Mouse (Mus musculus): ENCODE results near the gene Cstf2t. TPM values are rescaled to one million over a fixed set of nuclear protein-coding genes. Genes with fewer than 3 reads are reported as not detected.
A peak's percentile ranks its signal among the peaks of the same experiment; 100 is the strongest.

Cstf2t gene
- polyA plus RNA-seq, 1 experiment = 17.6 TPM

- Histone ChIP-seq H3K4me1 (replicated peaks; ENCODE audit: control insufficient read depth, insufficient read depth, low read length) (no peaks in the 10 kb centered on the region), H3K36me3 (ENCODE audit: control insufficient read depth, insufficient read depth, low read length) (no peaks in the 10 kb centered on the region), H3K27me3 (ENCODE audit: control insufficient read depth, insufficient read depth, low read length) (no peaks in the 10 kb centered on the region), H3K4me3 (ENCODE audit: control insufficient read depth, insufficient read depth, low read length) (no peak overlapping the region), H3K27ac (ENCODE audit: control insufficient read depth, insufficient read depth, low read length) (no peak overlapping the region)
- TF ChIP-seq CTCF (IDR thresholded peaks at IDR 0.05; ENCODE audit: borderline replicate concordance, control insufficient read depth, extremely low read depth, insufficient read depth, low read length, poor library complexity) (no peak), POLR2A (IDR thresholded peaks at IDR 0.05; ENCODE audit: control insufficient read depth, extremely low read depth, insufficient read depth, low read length, poor library complexity) (no peak)
- 91% methylated on average over 24 of the region's 24 CpGs for WGBS
- no peak for DNase-seq
Observed at GRCm38 (mm10) chr19:31073959-31074716, 8.5 kb upstream of the Cstf2t start.

DNA sequence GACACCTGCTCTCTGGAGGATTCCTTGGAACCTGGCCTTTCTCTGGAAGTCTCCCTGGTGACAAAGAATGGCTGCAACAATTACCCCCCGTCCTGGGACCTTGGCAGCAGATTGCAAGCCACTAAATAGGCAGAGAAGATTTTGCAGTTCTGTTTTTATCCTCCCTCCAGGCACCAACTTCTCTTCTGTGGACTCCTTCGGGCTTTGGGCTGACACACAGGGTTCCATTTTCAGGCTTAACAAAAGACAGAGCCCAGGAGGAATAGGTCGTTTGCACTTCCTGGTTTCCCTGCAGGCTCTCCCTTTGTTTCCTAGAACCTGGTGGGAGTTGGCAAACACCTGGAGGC lies 7.9 kb upstream of the Cstf2t start:
- TF ChIP-seq POLR2A (IDR thresholded peaks at IDR 0.05; ENCODE audit: control insufficient read depth, extremely low read depth, insufficient read depth, low read length, poor library complexity) = no peak
- no peak for TF ChIP-seq CTCF (IDR thresholded peaks at IDR 0.05; ENCODE audit: borderline replicate concordance, control insufficient read depth, extremely low read depth, insufficient read depth, low read length, poor library complexity)
- Histone ChIP-seq H3K4me1 (replicated peaks; ENCODE audit: control insufficient read depth, insufficient read depth, low read length) (no peaks in the 10 kb centered on the region), H3K4me3 (ENCODE audit: control insufficient read depth, insufficient read depth, low read length) (no peak overlapping the region), H3K27me3 (ENCODE audit: control insufficient read depth, insufficient read depth, low read length) (no peaks in the 10 kb centered on the region), H3K27ac (ENCODE audit: control insufficient read depth, insufficient read depth, low read length) (no peak overlapping the region), H3K36me3 (ENCODE audit: control insufficient read depth, insufficient read depth, low read length) (no peaks in the 10 kb centered on the region)
- no peak for DNase-seq
- 74% methylated on average over 3 of the region's 3 CpGs for WGBS

DNA sequence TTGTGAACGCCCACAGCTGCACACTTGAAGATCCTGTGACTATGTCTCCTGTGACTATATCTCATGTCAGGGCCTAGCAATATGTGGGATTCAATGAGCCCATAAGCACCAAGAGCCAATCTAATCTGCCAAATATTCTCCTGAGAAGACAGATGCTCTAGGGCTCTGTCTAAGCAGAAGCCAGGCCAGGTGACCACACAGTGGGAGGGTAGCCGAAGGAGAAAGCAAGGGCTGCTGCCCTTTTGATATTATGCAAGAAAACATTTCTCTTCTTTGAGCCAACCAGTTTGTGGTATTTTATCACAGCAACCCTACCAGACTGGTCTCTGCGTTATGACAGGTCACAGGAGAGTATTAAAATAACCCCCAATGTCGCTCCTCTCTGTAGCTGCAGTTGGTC lies 6.5 kb upstream of the Cstf2t start:
- no peak for TF ChIP-seq CTCF (IDR thresholded peaks at IDR 0.05; ENCODE audit: borderline replicate concordance, control insufficient read depth, extremely low read depth, insufficient read depth, low read length, poor library complexity)
- no peak for TF ChIP-seq POLR2A (IDR thresholded peaks at IDR 0.05; ENCODE audit: control insufficient read depth, extremely low read depth, insufficient read depth, low read length, poor library complexity)
- Histone ChIP-seq H3K4me3 (ENCODE audit: control insufficient read depth, insufficient read depth, low read length) (no peak overlapping the region), H3K27me3 (ENCODE audit: control insufficient read depth, insufficient read depth, low read length) (no peaks in the 10 kb centered on the region), H3K4me1 (replicated peaks; ENCODE audit: control insufficient read depth, insufficient read depth, low read length) (no peaks in the 10 kb centered on the region), H3K27ac (ENCODE audit: control insufficient read depth, insufficient read depth, low read length) (no peak overlapping the region), H3K36me3 (ENCODE audit: control insufficient read depth, insufficient read depth, low read length) (no peaks in the 10 kb centered on the region)
- DNase-seq = no peak
- 95% methylated on average over 4 of the region's 4 CpGs for WGBS

DNA sequence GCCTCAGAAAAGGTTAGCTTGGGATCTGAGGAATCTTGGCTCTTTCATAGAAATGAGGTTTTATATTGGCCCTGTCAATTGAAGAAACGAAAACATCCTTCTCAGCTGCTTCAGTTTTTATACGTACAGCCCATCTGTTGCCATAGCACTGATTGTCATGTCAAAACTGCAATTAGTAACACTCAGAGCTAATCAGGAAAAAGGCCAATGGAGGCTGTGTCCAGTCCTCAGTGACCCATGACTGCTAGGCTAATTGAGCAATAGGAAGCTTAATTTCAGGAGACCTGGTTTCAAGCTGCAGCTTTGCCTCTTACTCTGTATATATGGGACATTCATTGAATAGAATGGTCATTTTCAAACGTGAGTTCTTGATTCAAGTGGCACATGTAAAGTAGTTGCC lies 4.4 kb upstream of the Cstf2t start:
- no peaks in the 10 kb centered on the region for H3K36me3 ChIP-seq (ENCODE audit: control insufficient read depth, insufficient read depth, low read length)
- WGBS = 85% methylated on average over 3 of the region's 3 CpGs
- no peak for DNase-seq

GRCm38 (mm10) chr19:31082226-31082625 lies 411 bp upstream of the Cstf2t start:
- WGBS = 19% methylated on average over 7 of the region's 7 CpGs
- DNase-seq = no peak
- no peak for TF ChIP-seq CTCF (IDR thresholded peaks at IDR 0.05; ENCODE audit: borderline replicate concordance, control insufficient read depth, extremely low read depth, insufficient read depth, low read length, poor library complexity)
- TF ChIP-seq POLR2A (IDR thresholded peaks at IDR 0.05; ENCODE audit: control insufficient read depth, extremely low read depth, insufficient read depth, low read length, poor library complexity) = no peak
- Histone ChIP-seq H3K36me3 (ENCODE audit: control insufficient read depth, insufficient read depth, low read length) (no peaks in the 10 kb centered on the region), H3K27me3 (ENCODE audit: control insufficient read depth, insufficient read depth, low read length) (no peaks in the 10 kb centered on the region), H3K4me1 (replicated peaks; ENCODE audit: control insufficient read depth, insufficient read depth, low read length) (peaks cover 18% of the 10 kb centered on the region), H3K4me3 (ENCODE audit: control insufficient read depth, insufficient read depth, low read length) (peak overlapping the region; percentile 67), H3K27ac (ENCODE audit: control insufficient read depth, insufficient read depth, low read length) (peak overlapping the region; percentile 50; the same call in 1 of the 2 replicates)

More for the DNA sequence above, 4.4 kb upstream of the Cstf2t start:
- Histone ChIP-seq H3K4me3 (ENCODE audit: control insufficient read depth, insufficient read depth, low read length) (no peak overlapping the region), H3K4me1 (replicated peaks; ENCODE audit: control insufficient read depth, insufficient read depth, low read length) (peaks cover 4% of the 10 kb centered on the region), H3K27ac (ENCODE audit: control insufficient read depth, insufficient read depth, low read length) (no peak overlapping the region), H3K27me3 (ENCODE audit: control insufficient read depth, insufficient read depth, low read length) (no peaks in the 10 kb centered on the region)
- TF ChIP-seq CTCF (IDR thresholded peaks at IDR 0.05; ENCODE audit: borderline replicate concordance, control insufficient read depth, extremely low read depth, insufficient read depth, low read length, poor library complexity) (no peak), POLR2A (IDR thresholded peaks at IDR 0.05; ENCODE audit: control insufficient read depth, extremely low read depth, insufficient read depth, low read length, poor library complexity) (no peak)

- DNase-seq = peak; percentile 10
- H3K27ac ChIP-seq (ENCODE audit: control insufficient read depth, insufficient read depth, low read length) = no peak overlapping the region
- 99% methylated on average over 8 of the region's 8 CpGs for WGBS
- H3K36me3 ChIP-seq (ENCODE audit: control insufficient read depth, insufficient read depth, low read length) = no peaks in the 10 kb centered on the region
- no peaks in the 10 kb centered on the region for H3K27me3 ChIP-seq (ENCODE audit: control insufficient read depth, insufficient read depth, low read length)
- H3K4me1 ChIP-seq (replicated peaks; ENCODE audit: control insufficient read depth, insufficient read depth, low read length) = peaks cover 18% of the 10 kb centered on the region
- TF ChIP-seq POLR2A (IDR thresholded peaks at IDR 0.05; ENCODE audit: control insufficient read depth, extremely low read depth, insufficient read depth, low read length, poor library complexity) (no peak), CTCF (IDR thresholded peaks at IDR 0.05; ENCODE audit: borderline replicate concordance, control insufficient read depth, extremely low read depth, insufficient read depth, low read length, poor library complexity) (no peak)
- peak overlapping the region; percentile 67 for H3K4me3 ChIP-seq (ENCODE audit: control insufficient read depth, insufficient read depth, low read length)
Observed at GRCm38 (mm10) chr19:31083761-31084160, 1.1 kb downstream of the Cstf2t start.

Data from thymus, adult 2 months (tissue).